Mouse (Mus musculus): ENCODE data around the gene Cd163. TPM values are rescaled to one million over a fixed set of nuclear protein-coding genes. Genes with fewer than 3 reads are reported as not detected.

Gene Cd163
- polyA plus RNA-seq, 1 experiment from 2014 or later: 0.23 TPM

- no peaks in the 10 kb centered on the region for H3K27me3 ChIP-seq
- no peaks in the 10 kb centered on the region for H3K4me1 ChIP-seq (replicated peaks)
- no peak overlapping the region for H3K27ac ChIP-seq (replicated peaks)
- H3K4me2 ChIP-seq: no peak overlapping the region
- no peaks in the 10 kb centered on the region for H3K36me3 ChIP-seq (replicated peaks)
- no peak for ATAC-seq (ENCODE audit: insufficient read depth)
- WGBS (ENCODE audit: insufficient replicate concordance): 65% methylated on average over 6 of the region's 6 CpGs
- H3K9ac ChIP-seq: no peak overlapping the region
- no peak overlapping the region for H3K4me3 ChIP-seq (replicated peaks)
- no peaks in the 10 kb centered on the region for H3K9me3 ChIP-seq (replicated peaks)
Observed at GRCm38 (mm10) chr6:124312292-124312691, 7.8 kb downstream of the Cd163 start.

- ATAC-seq (ENCODE audit: insufficient read depth): no peak
- Histone ChIP-seq H3K27me3 (no peaks in the 10 kb centered on the region), H3K36me3 (replicated peaks) (no peaks in the 10 kb centered on the region), H3K27ac (replicated peaks) (no peak overlapping the region), H3K9ac (no peak overlapping the region), H3K9me3 (replicated peaks) (no peaks in the 10 kb centered on the region), H3K4me1 (replicated peaks) (no peaks in the 10 kb centered on the region), H3K4me3 (replicated peaks) (no peak overlapping the region), H3K4me2 (no peak overlapping the region)
- 47% methylated on average over 6 of the region's 6 CpGs for WGBS (ENCODE audit: insufficient replicate concordance)
Observed at GRCm38 (mm10) chr6:124320371-124320770, 15.9 kb downstream of the Cd163 start.

GRCm38 (mm10) chr6:124321481-124322475, 17.3 kb downstream of the Cd163 start:
- H3K4me1 ChIP-seq (replicated peaks): no peaks in the 10 kb centered on the region
- H3K4me3 ChIP-seq (replicated peaks): no peak overlapping the region
- no peak overlapping the region for H3K9ac ChIP-seq
- no peaks in the 10 kb centered on the region for H3K9me3 ChIP-seq (replicated peaks)
- H3K36me3 ChIP-seq (replicated peaks): no peaks in the 10 kb centered on the region
- H3K27me3 ChIP-seq: no peaks in the 10 kb centered on the region
- 52% methylated on average over 16 of the region's 16 CpGs for WGBS (ENCODE audit: insufficient replicate concordance)
- no peak overlapping the region for H3K27ac ChIP-seq (replicated peaks)
- no peak for ATAC-seq (ENCODE audit: insufficient read depth)
- no peak overlapping the region for H3K4me2 ChIP-seq

GRCm38 (mm10) chr6:124328394-124328991, 24.0 kb downstream of the Cd163 start:
- Histone ChIP-seq H3K9me3 (replicated peaks) (no peaks in the 10 kb centered on the region), H3K4me2 (no peak overlapping the region), H3K36me3 (replicated peaks) (no peaks in the 10 kb centered on the region), H3K27me3 (no peaks in the 10 kb centered on the region), H3K9ac (no peak overlapping the region), H3K27ac (replicated peaks) (no peak overlapping the region), H3K4me1 (replicated peaks) (no peaks in the 10 kb centered on the region), H3K4me3 (replicated peaks) (no peak overlapping the region)
- ATAC-seq (ENCODE audit: insufficient read depth): no peak
- WGBS (ENCODE audit: insufficient replicate concordance): 70% methylated on average over 3 of the region's 3 CpGs

GRCm38 (mm10) chr6:124329622-124330021, 25.2 kb downstream of the Cd163 start:
- Histone ChIP-seq H3K9ac (no peak overlapping the region), H3K27me3 (no peaks in the 10 kb centered on the region), H3K36me3 (replicated peaks) (no peaks in the 10 kb centered on the region), H3K27ac (replicated peaks) (no peak overlapping the region), H3K4me3 (replicated peaks) (no peak overlapping the region), H3K4me1 (replicated peaks) (no peaks in the 10 kb centered on the region), H3K4me2 (no peak overlapping the region), H3K9me3 (replicated peaks) (no peaks in the 10 kb centered on the region)
- no peak for ATAC-seq (ENCODE audit: insufficient read depth)
- WGBS (ENCODE audit: insufficient replicate concordance): 75% methylated on average over 7 of the region's 7 CpGs

- WGBS (ENCODE audit: insufficient replicate concordance): 80% methylated on average over 4 of the region's 4 CpGs
- Histone ChIP-seq H3K4me2 (no peak overlapping the region), H3K27me3 (no peaks in the 10 kb centered on the region), H3K9ac (no peak overlapping the region), H3K4me3 (replicated peaks) (no peak overlapping the region), H3K4me1 (replicated peaks) (no peaks in the 10 kb centered on the region), H3K27ac (replicated peaks) (no peak overlapping the region), H3K36me3 (replicated peaks) (no peaks in the 10 kb centered on the region), H3K9me3 (replicated peaks) (no peaks in the 10 kb centered on the region)
- ATAC-seq (ENCODE audit: insufficient read depth): no peak
Observed at GRCm38 (mm10) chr6:124345096-124345495, 40.6 kb downstream of the Cd163 start.

GRCm38 (mm10) chr6:124346613-124347012, 42.2 kb downstream of the Cd163 start:
- Histone ChIP-seq H3K36me3 (replicated peaks) (no peaks in the 10 kb centered on the region), H3K27ac (replicated peaks) (no peak overlapping the region), H3K4me3 (replicated peaks) (no peak overlapping the region), H3K9me3 (replicated peaks) (no peaks in the 10 kb centered on the region), H3K4me2 (no peak overlapping the region), H3K9ac (no peak overlapping the region), H3K27me3 (no peaks in the 10 kb centered on the region), H3K4me1 (replicated peaks) (no peaks in the 10 kb centered on the region)
- ATAC-seq (ENCODE audit: insufficient read depth): no peak
- 68% methylated on average over 6 of the region's 6 CpGs for WGBS (ENCODE audit: insufficient replicate concordance)

GRCm38 (mm10) chr6:124353246-124353645, 48.8 kb downstream of the Cd163 start:
- Histone ChIP-seq H3K4me3 (replicated peaks) (no peak overlapping the region), H3K4me1 (replicated peaks) (no peaks in the 10 kb centered on the region), H3K4me2 (no peak overlapping the region), H3K27me3 (no peaks in the 10 kb centered on the region), H3K27ac (replicated peaks) (no peak overlapping the region), H3K36me3 (replicated peaks) (no peaks in the 10 kb centered on the region), H3K9ac (no peak overlapping the region), H3K9me3 (replicated peaks) (no peaks in the 10 kb centered on the region)
- no peak for ATAC-seq (ENCODE audit: insufficient read depth)
- 22% methylated on average over 2 of the region's 2 CpGs for WGBS (ENCODE audit: insufficient replicate concordance)

GRCm38 (mm10) chr6:124358953-124359352, 54.5 kb downstream of the Cd163 start:
- Histone ChIP-seq H3K9me3 (replicated peaks) (no peaks in the 10 kb centered on the region), H3K4me3 (replicated peaks) (no peak overlapping the region), H3K9ac (no peak overlapping the region), H3K27me3 (no peaks in the 10 kb centered on the region), H3K27ac (replicated peaks) (no peak overlapping the region), H3K36me3 (replicated peaks) (no peaks in the 10 kb centered on the region), H3K4me2 (no peak overlapping the region), H3K4me1 (replicated peaks) (no peaks in the 10 kb centered on the region)
- ATAC-seq (ENCODE audit: insufficient read depth): no peak
- WGBS (ENCODE audit: insufficient replicate concordance): 57% methylated on average over 6 of the region's 6 CpGs

- Histone ChIP-seq H3K4me3 (replicated peaks) (no peak overlapping the region), H3K4me2 (no peak overlapping the region), H3K9me3 (replicated peaks) (no peaks in the 10 kb centered on the region), H3K27me3 (no peaks in the 10 kb centered on the region), H3K4me1 (replicated peaks) (no peaks in the 10 kb centered on the region), H3K36me3 (replicated peaks) (no peaks in the 10 kb centered on the region), H3K9ac (no peak overlapping the region), H3K27ac (replicated peaks) (no peak overlapping the region)
- ATAC-seq (ENCODE audit: insufficient read depth): no peak
- WGBS (ENCODE audit: insufficient replicate concordance): 52% methylated on average over 6 of the region's 6 CpGs
Observed at GRCm38 (mm10) chr6:124360549-124360948, 56.1 kb downstream of the Cd163 start.

- H3K27ac ChIP-seq (replicated peaks): no peak overlapping the region
- H3K9ac ChIP-seq: no peak overlapping the region
- no peaks in the 10 kb centered on the region for H3K9me3 ChIP-seq (replicated peaks)
- H3K4me3 ChIP-seq (replicated peaks): no peak overlapping the region
- no peaks in the 10 kb centered on the region for H3K36me3 ChIP-seq (replicated peaks)
- WGBS (ENCODE audit: insufficient replicate concordance): 40% methylated on average over 5 of the region's 5 CpGs
- H3K27me3 ChIP-seq: no peaks in the 10 kb centered on the region
- no peak overlapping the region for H3K4me2 ChIP-seq
- no peak for ATAC-seq (ENCODE audit: insufficient read depth)
- H3K4me1 ChIP-seq (replicated peaks): no peaks in the 10 kb centered on the region
Observed at GRCm38 (mm10) chr6:124364328-124364727, 59.9 kb downstream of the Cd163 start.

Data from liver, embryonic 15.5 days (tissue).